Mouse (Mus musculus): ENCODE data around the gene Rftn2. TPM values are rescaled to one million over a fixed set of nuclear protein-coding genes. Genes with fewer than 3 reads are reported as not detected.

The Rftn2 gene
- 10 to 100 TPM; 12.4 to 14.1 TPM for total RNA-seq (2021)

DNA sequence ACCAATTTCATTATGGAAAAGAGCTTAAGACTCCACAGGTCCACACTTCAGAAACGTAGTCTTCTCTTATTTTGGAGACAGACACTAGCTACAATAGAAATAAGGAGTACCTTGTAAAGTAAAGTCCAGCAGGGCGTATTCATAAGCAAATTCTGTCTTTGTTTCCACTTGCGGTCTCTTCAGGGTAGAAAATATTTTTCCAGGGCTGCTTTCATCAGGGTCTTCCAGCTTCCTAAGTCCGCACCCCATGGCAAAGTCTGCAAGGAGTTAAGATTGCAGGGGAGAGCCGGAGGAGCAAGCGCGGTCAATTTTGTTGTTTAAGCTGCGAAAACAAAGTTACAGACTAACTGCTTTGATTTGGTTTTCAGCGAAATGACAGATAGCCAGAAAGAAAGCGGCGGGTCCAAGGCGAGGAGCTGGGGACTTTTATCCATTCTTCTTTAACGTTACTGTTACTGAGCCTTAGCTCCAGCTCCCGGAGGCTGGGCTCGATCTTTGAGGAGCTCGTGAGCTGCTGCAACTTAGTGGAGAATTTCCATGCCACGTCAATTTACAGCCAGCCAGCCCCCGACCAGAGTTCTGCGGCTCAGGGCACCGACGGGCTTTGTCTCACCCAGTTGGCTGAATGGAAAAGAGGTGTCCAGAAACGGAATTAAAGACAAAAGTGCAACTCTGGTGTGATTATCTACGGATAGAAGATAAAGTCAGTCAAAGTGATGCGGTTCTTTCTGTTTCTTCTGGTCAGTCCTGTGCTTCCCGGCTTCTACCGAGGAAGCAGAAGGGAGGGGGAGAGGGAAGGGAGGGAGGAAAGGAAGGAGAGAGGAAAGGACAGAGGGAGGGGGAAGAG is at the start of gene Rftn2:
Gene Rftn2, minus strand, starts transcription at position 772 of the 847 bp plus-strand sequence.
- peak; percentile 59 to 68 for DNase-seq
- intact Hi-C loops (cut with DNase I) = loop anchor here (5.0 kb wide), 1 partner anchor 139 kb away; the partner anchor contains the start of genes Hspd1 and Hspe1

DNA sequence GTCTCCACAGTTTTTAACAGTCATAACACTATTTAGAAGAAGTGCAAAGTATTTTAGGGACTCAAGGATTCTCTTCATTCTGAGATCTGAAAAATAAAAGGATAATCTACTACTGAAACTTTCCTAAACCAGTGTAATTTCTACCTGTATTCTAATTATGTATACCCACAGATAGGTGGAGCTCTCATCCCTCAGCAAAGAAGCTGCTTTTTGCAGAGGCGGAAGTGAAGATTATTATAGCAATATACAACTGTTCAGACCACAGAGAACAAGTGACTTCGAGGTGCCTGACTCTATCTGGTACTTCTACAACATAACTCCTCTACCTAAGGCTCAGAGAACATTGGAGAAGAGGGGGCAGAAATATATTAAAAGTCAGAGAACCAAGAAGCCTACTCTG is 38.9 kb upstream of the Rftn2 start:
- intact Hi-C loops (cut with DNase I) = no loop called here
- no peak for DNase-seq

DNA sequence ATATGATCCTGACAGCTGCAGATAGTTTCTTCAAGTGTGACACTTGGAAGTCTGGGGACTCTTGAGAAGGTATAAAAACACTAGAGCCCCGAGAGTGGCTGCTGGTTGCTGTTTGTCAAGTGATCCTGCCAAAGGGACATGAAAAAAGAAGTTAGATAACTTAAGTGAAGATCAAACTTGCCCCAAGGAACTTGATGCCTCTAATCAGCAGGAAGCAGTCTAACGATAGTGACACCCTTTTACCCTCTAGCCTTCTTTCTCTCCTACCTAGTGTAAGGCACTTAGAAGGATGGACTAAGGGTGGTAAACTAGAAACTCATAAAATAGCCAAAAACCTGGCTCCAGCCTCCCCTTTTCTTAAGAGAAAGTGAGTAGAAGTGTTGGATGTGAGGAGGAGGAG is 37.8 kb upstream of the Rftn2 start:
- no peak for DNase-seq
- intact Hi-C loops (cut with DNase I) = no loop called here

DNA sequence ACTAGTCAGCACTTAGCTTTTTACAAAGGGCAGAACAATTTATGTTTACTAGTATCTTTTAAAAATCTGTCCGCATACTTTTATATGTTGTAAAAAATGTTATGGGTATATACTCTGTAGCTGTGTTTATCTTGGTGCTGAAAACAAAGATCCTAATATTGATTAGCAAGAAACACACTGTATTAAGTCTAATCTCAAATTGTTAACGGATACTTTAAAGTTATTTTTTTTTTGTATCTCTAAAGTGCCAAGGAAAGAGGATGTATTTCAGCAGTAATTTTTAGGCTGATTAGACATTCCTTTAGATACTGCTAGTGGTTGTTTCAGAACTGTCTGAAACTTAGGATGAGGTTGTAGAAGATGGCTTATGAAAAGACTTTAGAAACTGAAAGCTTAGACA is 19.8 kb upstream of the Rftn2 start:
- intact Hi-C loops (cut with DNase I) = no loop called here
- DNase-seq = no peak

DNA sequence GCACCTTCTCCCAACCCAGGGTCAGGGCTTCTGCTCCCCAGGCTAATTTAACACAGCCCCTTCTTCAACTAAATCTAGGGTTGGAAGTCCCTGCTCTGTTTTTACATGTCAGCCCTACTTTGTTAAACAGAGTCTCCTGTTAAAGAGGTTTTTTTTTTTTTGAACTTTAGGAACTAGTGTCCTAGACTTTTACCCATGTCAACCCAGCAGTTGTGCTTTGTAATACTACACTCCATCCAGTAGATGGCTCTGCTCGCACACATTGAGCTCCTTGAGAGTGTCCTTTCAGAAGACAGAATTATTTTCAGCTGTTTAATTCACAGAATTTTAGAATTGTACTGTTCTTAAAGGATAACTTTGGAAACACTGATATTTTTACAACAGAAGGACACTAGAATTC is 12.7 kb upstream of the Rftn2 start:
- DNase-seq = peak; percentile 55 to 64
- intact Hi-C loops (cut with DNase I) = loop anchor here (1.0 to 5.0 kb wide), 5 partner anchors 46 to 633 kb away; partner anchors contain the start of genes Boll and Mob4

DNA sequence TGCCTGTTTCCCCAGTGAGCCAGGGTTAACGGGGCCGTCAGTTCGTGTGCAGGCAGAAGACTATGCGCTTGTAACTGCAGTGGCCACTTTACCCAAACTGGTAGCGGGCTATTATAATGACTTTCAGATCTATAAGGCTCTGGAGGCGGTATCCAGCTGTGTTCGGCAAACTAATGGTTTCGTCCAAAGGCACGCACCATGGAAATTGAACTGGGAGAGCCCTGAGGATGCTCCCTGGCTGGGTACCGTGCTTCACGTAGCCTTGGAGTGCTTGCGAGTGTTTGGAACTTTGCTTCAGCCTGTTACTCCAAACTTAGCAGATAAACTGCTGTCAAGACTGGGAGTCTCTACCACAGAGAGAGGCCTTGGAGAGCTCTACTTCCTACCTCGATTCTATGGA is 11.9 kb upstream of the Rftn2 start:
- DNase-seq = no peak
- intact Hi-C loops (cut with DNase I) = loop anchor here (2.0 to 5.0 kb wide), 4 partner anchors 46 to 634 kb away; partner anchors contain the start of genes Boll and Mob4

DNA sequence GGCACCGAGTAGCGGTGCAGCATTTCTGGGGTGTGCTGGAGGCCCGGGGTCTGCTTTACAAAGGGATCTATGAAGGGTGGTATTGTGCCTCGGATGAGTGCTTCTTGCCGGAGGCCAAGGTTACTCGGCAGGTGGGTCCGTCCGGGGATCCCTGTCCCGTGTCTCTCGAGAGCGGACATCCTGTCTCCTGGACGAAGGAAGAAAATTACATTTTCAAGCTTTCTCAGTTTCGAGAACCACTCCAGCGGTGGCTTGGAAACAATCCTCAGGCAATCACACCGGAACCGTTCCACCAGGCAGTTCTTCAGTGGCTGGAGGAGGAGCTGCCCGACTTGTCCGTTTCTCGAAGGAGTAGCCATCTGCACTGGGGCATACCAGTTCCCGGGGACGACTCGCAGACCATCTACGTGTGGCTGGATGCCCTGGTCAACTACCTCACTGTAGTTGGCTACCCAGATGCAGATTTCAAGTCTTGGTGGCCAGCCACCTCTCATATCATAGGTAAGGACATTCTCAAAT is 11.1 kb upstream of the Rftn2 start:
- no peak for DNase-seq
- intact Hi-C loops (cut with DNase I) = loop anchor here (2.0 to 5.0 kb wide), 4 partner anchors 45 to 635 kb away; partner anchors contain the start of genes Boll and Mob4

DNA sequence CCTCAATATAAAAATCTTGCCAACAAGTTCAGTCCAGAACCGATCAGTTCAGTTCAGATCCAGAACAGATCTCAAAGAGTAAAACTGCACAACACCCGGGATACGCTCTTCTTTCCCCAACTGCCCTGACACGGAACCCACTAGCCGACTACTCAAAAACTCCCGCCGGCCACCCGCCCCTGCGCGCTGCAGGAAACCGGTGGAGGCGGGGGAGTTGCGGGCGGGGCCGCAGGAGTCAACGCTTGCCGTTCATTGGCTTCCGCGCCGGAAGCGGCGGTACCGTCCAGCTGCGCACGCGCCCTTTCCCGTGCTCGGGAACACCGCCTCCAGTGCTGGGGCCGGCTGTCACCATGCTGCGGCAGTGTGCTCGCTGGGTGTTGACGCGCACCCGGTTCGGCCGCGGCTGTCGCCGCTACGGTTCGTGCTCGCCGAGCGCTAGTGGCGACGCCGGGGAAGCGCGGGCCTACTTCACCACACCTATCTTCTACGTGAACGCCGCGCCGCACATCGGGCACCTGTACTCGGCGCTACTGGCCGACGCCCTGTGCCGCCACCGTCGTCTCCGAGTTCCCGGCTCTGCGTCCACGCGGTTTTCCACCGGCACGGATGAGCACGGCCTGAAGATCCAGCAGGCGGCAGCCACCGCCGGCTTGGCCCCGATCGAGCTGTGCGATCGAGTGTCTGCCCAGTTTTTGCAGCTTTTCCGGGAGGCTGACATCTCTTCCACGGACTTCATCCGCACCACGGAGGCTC is 10.5 kb upstream of the Rftn2 start, which contains the start of gene Mars2:
Gene Mars2, plus strand, starts transcription at position 288 of the 753 bp plus-strand sequence.
- peak; percentile 97 to 98 for DNase-seq
- intact Hi-C loops (cut with DNase I) = loop anchor here (5.0 kb wide), 3 partner anchors 105 to 635 kb away; partner anchors contain the start of genes Boll and Mob4

DNA sequence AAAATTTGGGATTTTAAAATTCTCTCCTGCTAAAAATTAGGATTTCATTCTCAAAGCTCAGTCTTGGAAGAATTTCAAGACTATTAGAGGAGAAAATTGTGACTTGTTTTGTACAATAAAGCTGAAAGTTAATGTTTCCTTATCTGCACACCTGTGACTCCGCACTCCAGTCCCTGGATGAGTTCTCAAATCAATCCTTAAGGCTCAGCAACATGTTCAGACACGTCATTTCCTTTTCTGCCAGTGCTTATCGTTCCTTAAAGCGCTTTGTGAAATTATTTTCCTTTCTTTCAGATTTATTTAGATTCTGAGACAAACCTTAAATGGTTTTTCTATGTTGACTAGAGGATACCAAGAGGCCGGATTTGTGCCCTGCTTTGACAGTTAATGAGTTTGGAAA is 9.9 kb upstream of the Rftn2 start:
- no peak for DNase-seq
- intact Hi-C loops (cut with DNase I) = loop anchor here (5.0 kb wide), 3 partner anchors 104 to 636 kb away; partner anchors contain the start of genes Boll and Mob4

DNA sequence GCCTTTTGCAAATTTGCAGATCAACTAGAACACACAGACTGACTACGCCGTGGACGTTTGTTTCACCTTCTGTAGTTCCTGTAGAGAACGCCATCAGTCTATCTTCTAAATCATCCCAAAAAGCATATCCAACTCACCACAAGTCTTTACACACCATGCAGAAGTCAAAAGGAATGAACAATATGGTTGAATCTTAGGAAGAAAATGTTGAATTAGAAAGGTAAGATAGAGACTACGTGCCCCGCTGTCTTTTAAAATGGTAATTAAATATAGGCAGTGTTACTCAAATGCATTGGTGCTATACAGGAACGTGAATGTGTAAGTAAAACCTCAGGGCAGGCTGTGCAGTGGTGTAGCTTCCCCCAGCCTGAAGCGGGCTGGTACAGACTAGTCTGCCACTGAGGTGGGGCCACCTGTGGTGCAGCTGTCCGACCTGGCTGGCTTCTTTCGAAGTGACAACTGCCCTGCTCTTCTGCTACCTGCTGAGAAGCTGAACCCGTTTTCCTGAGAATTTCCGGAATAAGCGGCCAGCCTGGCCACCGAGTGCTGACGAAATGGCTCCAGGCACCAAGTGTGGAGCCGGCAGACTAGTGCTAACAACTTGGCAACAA is 8.4 kb upstream of the Rftn2 start:
- intact Hi-C loops (cut with DNase I) = loop anchor here (5.0 kb wide), 3 partner anchors 103 to 637 kb away; partner anchors contain the start of genes Boll and Mob4
- DNase-seq = no peak

DNA sequence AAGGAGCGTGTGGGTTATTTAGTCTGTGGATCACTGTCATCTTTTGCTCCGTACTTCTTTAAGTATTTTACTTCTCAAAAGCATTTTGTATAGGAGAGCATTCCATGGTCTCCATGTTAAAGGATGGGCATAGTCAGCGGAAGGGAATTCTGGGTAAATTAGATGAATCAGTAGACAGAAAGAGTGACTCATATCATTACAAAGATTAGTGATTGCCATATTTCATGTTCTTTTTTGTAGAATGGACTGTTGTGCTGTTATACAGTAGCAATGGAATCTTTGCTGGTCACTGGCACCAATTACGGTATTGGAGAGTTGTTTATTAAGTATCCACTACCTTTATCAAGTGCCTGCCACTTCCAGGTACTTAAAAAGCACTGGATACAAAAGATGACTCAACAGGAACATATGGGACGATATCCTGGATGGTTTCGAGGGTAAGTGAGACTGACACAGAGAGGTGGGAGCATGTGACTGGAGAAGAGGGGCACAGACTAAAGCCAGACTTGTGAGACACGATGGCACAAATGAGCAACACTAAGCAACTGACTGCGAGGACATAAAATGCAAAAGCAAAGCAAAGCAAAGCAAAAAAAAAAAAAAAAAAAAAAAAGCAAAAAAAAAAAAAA is 1.8 kb upstream of the Rftn2 start:
- intact Hi-C loops (cut with DNase I) = loop anchor here (5.0 kb wide), 1 partner anchor 141 kb away; the partner anchor contains the start of genes Hspd1 and Hspe1
- DNase-seq = no peak

DNA sequence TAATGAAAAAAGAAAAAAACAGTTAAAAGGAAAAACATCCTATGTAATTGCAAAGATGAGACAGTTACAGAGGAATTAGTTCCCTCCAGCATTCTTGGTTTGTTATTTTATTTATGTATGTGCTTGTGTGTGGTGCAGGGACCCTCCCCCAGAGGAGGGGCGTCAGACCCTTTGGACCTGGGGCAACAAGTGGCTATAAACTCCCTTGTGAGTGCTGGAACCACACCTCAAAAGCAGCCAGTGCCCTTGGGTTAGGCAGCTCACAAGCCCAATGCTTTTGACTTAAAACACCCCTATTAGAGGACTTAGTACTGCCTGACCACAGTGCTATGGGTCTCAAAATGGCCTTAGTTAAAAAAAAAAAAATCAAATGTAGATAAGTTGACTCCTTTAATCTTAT is 794 bp upstream of the Rftn2 start:
- no peak for DNase-seq
- intact Hi-C loops (cut with DNase I) = loop anchor here (5.0 kb wide), 1 partner anchor 140 kb away; the partner anchor contains the start of genes Hspd1 and Hspe1

DNA sequence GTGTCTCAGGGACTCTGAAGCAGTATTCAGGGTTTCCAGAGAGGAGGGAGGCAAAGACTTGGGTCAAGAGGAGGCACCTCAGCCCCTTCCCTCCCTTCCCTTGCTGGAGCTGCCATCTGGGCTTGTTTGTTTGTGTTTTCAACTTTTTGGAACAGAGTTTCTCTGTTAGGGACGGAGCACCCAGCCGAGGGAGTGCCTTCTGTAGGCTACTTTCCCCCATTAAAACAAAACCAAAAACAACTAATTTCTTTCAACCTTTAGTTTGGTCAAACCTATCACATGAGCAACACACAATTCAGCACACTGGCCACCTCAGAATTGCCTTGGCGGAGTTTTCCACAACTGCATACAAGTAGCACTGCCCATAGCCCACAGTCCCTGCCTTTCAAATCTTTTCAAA is 1.2 kb downstream of the Rftn2 start:
- peak in 1 of 2 experiments; percentile 43 for DNase-seq
- intact Hi-C loops (cut with DNase I) = loop anchor here (5.0 kb wide), 1 partner anchor 138 kb away; the partner anchor contains the start of genes Hspd1 and Hspe1

DNA sequence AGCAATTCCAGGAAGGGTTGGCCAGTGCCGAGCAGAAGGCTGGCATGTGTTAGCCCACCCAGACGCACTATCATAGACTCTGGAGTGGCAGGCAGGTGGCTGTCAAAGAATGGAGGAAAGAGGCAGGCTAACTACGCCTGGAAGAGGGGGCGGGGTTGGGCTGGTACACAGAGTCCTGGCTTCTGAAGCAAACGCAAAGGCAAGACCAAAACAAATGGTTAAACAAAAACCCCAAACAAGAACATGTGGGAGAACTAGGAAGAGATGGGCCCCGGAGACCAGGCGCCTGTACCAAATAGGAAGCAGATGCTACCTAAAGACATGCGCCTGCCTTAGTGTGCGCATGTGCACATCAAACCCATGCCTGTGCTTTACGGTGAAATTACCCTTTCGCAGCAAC is 2.5 kb downstream of the Rftn2 start:
- intact Hi-C loops (cut with DNase I) = no loop called here
- DNase-seq = no peak

DNA sequence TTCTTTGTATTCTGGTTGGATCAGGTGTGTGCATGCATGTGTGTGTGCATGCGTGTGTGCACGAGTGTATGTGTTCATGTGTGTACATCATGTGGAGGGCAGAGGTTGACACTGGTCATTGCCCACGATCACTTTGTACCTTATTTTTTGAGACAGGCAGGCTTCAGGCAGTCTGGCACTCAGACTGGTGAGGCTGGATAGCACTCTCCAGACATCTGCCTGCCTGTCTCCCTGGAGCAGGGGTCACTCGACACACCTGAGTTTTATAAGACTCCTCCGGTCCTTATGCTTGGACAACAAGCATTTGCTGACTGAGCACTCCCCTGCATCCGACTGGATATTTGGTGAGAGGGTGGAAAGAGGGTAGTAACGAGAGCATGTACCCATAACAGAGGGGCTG is 3.6 kb downstream of the Rftn2 start:
- intact Hi-C loops (cut with DNase I) = no loop called here

DNA sequence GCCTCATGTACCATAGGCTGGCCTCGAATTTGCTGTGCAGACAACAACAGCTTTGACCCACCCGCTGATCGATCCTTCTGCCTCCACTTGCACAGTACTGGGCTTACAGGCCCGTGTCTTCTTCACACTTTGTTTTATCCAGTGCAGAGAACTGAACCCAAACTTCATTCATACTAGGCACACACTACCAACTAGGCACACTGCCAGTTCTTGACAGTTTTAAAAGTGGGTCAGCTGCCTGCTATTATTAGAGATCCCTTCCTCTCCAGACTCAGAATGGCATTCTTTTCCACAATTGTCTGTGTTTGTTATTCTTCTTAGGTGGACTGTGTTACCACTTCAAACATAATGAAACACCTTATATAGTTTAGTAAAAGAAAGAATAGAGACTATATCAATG is 5.2 kb downstream of the Rftn2 start:
- peak; percentile 69 to 77 for DNase-seq

More for the DNA sequence above, 3.6 kb downstream of the Rftn2 start:
- no peak for DNase-seq

DNA sequence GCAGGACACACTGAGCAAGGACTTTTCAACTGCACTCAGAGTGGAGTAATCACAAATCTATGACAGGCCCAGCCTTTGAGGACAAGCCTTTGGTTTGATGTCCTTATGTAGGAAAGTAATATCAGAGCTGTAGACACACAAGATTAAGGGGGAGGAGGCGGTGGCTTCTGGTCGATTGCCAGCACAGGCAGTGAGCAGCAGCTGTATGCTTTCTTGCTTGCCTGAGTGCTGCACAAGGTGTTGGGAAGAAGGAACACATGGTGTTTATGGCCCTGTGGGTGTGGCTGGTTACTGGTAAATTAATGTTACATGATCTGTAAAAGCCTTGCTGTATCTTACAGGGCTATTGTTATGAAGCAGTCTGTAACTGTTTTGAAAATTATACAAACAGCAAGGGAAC is 9.4 kb downstream of the Rftn2 start:
- DNase-seq = peak in 1 of 2 experiments; percentile 41
- intact Hi-C loops (cut with DNase I) = no loop called here

More for the DNA sequence above, 5.2 kb downstream of the Rftn2 start:
- intact Hi-C loops (cut with DNase I) = no loop called here

DNA sequence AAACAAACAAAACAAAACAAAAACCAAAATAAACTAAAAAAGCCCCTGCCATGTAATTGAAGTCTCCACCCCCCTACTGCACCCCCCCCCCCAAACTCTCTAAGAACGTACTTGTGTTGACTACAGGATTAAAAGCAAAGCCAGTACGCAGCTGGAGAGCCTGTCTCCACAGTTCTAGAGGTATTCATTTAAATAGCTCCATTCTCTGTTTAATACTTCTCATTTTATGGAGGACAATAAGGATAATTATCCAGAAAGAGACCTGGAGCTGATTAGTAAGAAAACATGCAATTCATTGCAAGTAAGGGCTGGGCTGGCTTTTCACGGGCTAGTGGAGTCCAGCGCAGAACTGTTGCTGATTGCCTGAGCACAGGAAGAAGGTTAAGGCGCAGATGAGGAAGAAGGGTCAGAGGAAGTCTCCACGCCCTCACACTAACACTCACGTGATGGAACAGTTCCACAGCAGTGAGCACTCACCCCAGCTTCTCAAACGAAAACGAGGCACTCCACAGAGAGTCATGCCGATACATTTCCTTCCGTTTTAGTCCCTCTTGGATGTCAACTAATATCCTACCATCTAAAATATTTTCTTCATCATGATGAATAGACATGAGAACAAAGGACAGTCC is 11.3 kb downstream of the Rftn2 start:
- peak in 1 of 2 experiments; percentile 45 for DNase-seq
- intact Hi-C loops (cut with DNase I) = no loop called here

DNA sequence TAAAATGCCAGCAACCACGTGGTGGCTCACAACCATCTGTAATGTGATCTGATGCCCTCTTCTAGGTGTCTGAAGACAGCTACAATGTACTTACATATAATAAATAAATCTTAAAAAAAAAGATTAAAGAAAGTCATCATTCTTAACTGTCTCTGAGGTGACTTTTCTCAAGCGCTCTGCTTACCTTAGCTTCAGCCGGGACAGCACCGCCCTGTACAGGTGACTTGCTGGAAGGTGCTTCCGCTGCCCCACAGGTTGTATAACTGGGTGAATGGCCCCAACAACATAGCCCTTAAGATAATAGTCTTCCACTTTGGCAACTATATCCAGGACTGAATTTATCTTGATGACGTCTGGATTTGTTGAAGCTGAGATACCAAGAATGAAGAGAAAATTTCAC is 12.6 kb downstream of the Rftn2 start:
- no peak for DNase-seq
- intact Hi-C loops (cut with DNase I) = no loop called here
